Mouse (Mus musculus) liver, postnatal 0 days (tissue): Measurements from ENCODE around the gene Gm20388.

ENCODE experiments used
- CTCF ChIP-seq: sonication (generic); IDR thresholded peaks from 2 replicates; pipeline ENCODE4 v1.5.1; 2016; ENCODE audit warnings: antibody characterized with exemption, low read depth
- EP300 ChIP-seq: IDR thresholded peaks from 2 replicates; pipeline ENCODE4 v1.6.1; 2016; ENCODE audit warnings: antibody characterized with exemption, low read depth, mild to moderate bottlenecking

DNA sequence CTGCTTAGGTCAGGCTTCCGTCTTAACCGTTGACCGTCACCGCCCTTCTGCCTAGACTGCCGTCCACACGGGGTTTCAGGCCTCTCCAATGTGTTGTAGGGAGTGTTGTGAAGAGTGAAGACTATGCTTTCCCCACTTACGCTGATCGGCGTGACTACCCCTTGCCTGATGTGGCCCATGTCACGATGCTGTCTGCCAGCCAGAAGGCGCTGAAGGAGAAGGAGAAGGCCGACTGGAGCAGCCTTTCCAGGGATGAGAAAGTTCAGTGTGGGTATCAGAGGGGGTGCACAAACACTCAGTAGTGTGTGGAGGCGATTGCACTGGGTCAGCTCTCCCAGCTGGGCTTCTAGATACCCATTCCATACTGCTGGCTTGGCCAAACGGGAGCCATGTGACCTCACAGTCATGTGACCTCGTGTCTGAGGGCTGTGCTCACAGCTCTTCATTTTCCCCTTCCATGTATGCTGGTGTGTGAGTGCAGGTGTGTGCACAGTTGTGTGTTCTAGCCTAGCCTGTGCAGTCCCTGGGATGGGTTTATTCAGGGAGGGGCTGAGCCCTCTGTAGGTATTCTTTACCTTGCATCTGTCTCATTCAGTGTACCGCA lies 762.1 kb downstream of the Gm20388 start:
- TF ChIP-seq CTCF: no peak
- TF ChIP-seq EP300: no peak
